Mouse (Mus musculus) midbrain, embryonic 11.5 days (tissue): ENCODE measurements around the gene Kctd20. TPM values are rescaled to one million over a fixed set of nuclear protein-coding genes. Genes with fewer than 3 reads are reported as not detected.

Experiments used
- ATAC-seq: fragments of 200-750 bp; cut with Nextera tagmentation; 2 replicates; pipeline ENCODE4 v1.8.0; 2017; ENCODE audit warnings: moderate TSS enrichment, moderate library complexity; ENCODE audit not compliant: low FRiP score
- DNase-seq: peaks from one replicate; pipeline ENCODE4 v3.0.0; 2015; ENCODE audit warnings: low spot score; ENCODE audit errors: missing footprints
- H3K27ac ChIP-seq: fragments of 300-500 bp; sonication (generic); 2 replicates; pipeline ENCODE4 v1.5.1; 2014; ENCODE audit warnings: low read depth, low read length
- H3K27me3 ChIP-seq: fragments of 300-500 bp; sonication (generic); 2 replicates; pipeline ENCODE4 v1.6.1; 2014; ENCODE audit warnings: mild to moderate bottlenecking, low read length, moderate library complexity, mixed read lengths; ENCODE audit not compliant: control insufficient read depth, insufficient read depth
- H3K36me3 ChIP-seq: fragments of 300-500 bp; sonication (generic); 2 replicates; pipeline ENCODE4 v1.6.1; 2014; ENCODE audit warnings: mild to moderate bottlenecking, low read length, moderate library complexity, mixed read lengths; ENCODE audit not compliant: control insufficient read depth, insufficient read depth
- H3K4me1 ChIP-seq: fragments of 300-500 bp; sonication (generic); 2 replicates; pipeline ENCODE4 v1.6.1; 2014; ENCODE audit warnings: low read length; ENCODE audit not compliant: control insufficient read depth, insufficient read depth
- H3K4me2 ChIP-seq: fragments of 300-500 bp; sonication (generic); 2 replicates; pipeline ENCODE4 v1.6.1; 2014; ENCODE audit warnings: mild to moderate bottlenecking, moderate library complexity
- H3K4me3 ChIP-seq: fragments of 300-500 bp; sonication (generic); 2 replicates; pipeline ENCODE4 v1.5.1; 2014; ENCODE audit warnings: low read depth, low read length
- H3K9ac ChIP-seq: fragments of 300-500 bp; sonication (generic); 2 replicates; pipeline ENCODE4 v1.6.1; 2014; ENCODE audit warnings: low read length
- H3K9me3 ChIP-seq: fragments of 300-500 bp; sonication (generic); 2 replicates; pipeline ENCODE4 v1.6.1; 2016; ENCODE audit warnings: low read length; ENCODE audit not compliant: control insufficient read depth
- WGBS: fragments of 180-500 bp; shearing (Covaris S2); extraction: QIAGEN DNeasy Blood & Tissue Kit; methylation state at CpG from one replicate; pipeline ENCODE4 v1.1.7; 2014; 5-methylcytosine and 5-hydroxymethylcytosine counted together
- polyA plus RNA-seq: library from polyadenylated mRNA; unstranded; fragments of >200 nt; fragmentation: Nextera tagmentation; extraction: Ambion mirVana; gene quantifications from 2 replicates; pipeline ENCODE4 v1.2.1, GENCODE M21; 2014

The Kctd20 gene
- 92.4 and 97.4 TPM in 2 replicates for polyA plus RNA-seq

GRCm38 (mm10) chr17:28951831-28952799 is at the start of gene Kctd20:
Gene Kctd20 (plus strand): TSS chr17:28951950.
- WGBS, result 1% methylated on average over 75 of the region's 80 CpGs
- peak within 1 kb of the TSS; percentile 96 for H3K9ac ChIP-seq
- peak within 1 kb of the TSS; percentile 69 for H3K4me3 ChIP-seq
- H3K36me3 ChIP-seq, result no peaks in the 10 kb centered on the region
- no peaks in the 10 kb centered on the region for H3K9me3 ChIP-seq
- H3K27me3 ChIP-seq, result no peaks in the 10 kb centered on the region
- ATAC-seq, result peak; percentile 95
- peak; percentile 100 for DNase-seq
- peak within 1 kb of the TSS; percentile 76 for H3K4me2 ChIP-seq
- peaks cover 15% of the 10 kb centered on the region for H3K4me1 ChIP-seq
- peak within 1 kb of the TSS; percentile 94 for H3K27ac ChIP-seq

- Histone ChIP-seq H3K4me2 (no peak overlapping the region), H3K4me3 (no peak overlapping the region), H3K36me3 (no peaks in the 10 kb centered on the region), H3K27me3 (no peaks in the 10 kb centered on the region), H3K9ac (0 out of 2 replicates have a peak overlapping the region, but pooled peaks have one; percentile 17), H3K27ac (0 out of 2 replicates have a peak overlapping the region, but pooled peaks have one; percentile 2), H3K9me3 (no peaks in the 10 kb centered on the region), H3K4me1 (peaks cover 12% of the 10 kb centered on the region)
- peak; percentile 97 for DNase-seq
- peak; percentile 27; the same call in 1 of the 2 replicates for ATAC-seq
- WGBS, result 23% methylated on average over 23 of the region's 23 CpGs
Observed at GRCm38 (mm10) chr17:28904546-28905376, 47.0 kb upstream of the Kctd20 start.

GRCm38 (mm10) chr17:28905377-28905916 is 46.3 kb upstream of the Kctd20 start:
- Histone ChIP-seq H3K36me3 (no peaks in the 10 kb centered on the region), H3K27me3 (peaks cover 2% of the 10 kb centered on the region; the same call in 1 of the 2 replicates), H3K4me2 (no peak overlapping the region), H3K9ac (0 out of 2 replicates have a peak overlapping the region, but pooled peaks have one; percentile 17), H3K9me3 (no peaks in the 10 kb centered on the region), H3K27ac (no peak overlapping the region), H3K4me3 (no peak overlapping the region), H3K4me1 (peaks cover 12% of the 10 kb centered on the region)
- 68% methylated on average over 13 of the region's 13 CpGs for WGBS
- DNase-seq (no peak), ATAC-seq (no peak)

- ATAC-seq (no peak), DNase-seq (no peak)
- no peak overlapping the region for H3K4me2 ChIP-seq
- no peaks in the 10 kb centered on the region for H3K36me3 ChIP-seq
- no peaks in the 10 kb centered on the region for H3K9me3 ChIP-seq
- no peak overlapping the region for H3K9ac ChIP-seq
- 81% methylated on average over 6 of the region's 7 CpGs for WGBS
- no peak overlapping the region for H3K4me3 ChIP-seq
- H3K27me3 ChIP-seq, result peaks cover 3% of the 10 kb centered on the region; the same call in 1 of the 2 replicates
- H3K27ac ChIP-seq, result no peak overlapping the region
- H3K4me1 ChIP-seq, result peaks cover 12% of the 10 kb centered on the region
Observed at GRCm38 (mm10) chr17:28907959-28908358, 43.8 kb upstream of the Kctd20 start.

- peaks cover 3% of the 10 kb centered on the region; the same call in 1 of the 2 replicates for H3K27me3 ChIP-seq
- H3K9me3 ChIP-seq, result no peaks in the 10 kb centered on the region
- H3K9ac ChIP-seq, result peak overlapping the region; percentile 54
- H3K27ac ChIP-seq, result no peak overlapping the region
- peaks cover 12% of the 10 kb centered on the region for H3K4me1 ChIP-seq
- 4% methylated on average over 29 of the region's 29 CpGs for WGBS
- ATAC-seq (no peak), DNase-seq (peak; percentile 93)
- H3K36me3 ChIP-seq, result no peaks in the 10 kb centered on the region
- peak overlapping the region; percentile 41 for H3K4me2 ChIP-seq
- peak overlapping the region; percentile 15; the same call in 1 of the 2 replicates for H3K4me3 ChIP-seq
Observed at GRCm38 (mm10) chr17:28909252-28909941, 42.4 kb upstream of the Kctd20 start.

GRCm38 (mm10) chr17:28910139-28910538 is 41.6 kb upstream of the Kctd20 start:
- H3K4me2 ChIP-seq, result no peak overlapping the region

GRCm38 (mm10) chr17:28913200-28913599 is 38.5 kb upstream of the Kctd20 start:
- H3K36me3 ChIP-seq, result no peaks in the 10 kb centered on the region
- H3K27me3 ChIP-seq, result peaks cover 3% of the 10 kb centered on the region; the same call in 1 of the 2 replicates
- 90% methylated on average over 5 of the region's 5 CpGs for WGBS
- no peak for ATAC-seq
- peaks cover 4% of the 10 kb centered on the region for H3K4me1 ChIP-seq
- H3K27ac ChIP-seq, result no peak overlapping the region
- H3K4me3 ChIP-seq, result no peak overlapping the region
- no peaks in the 10 kb centered on the region for H3K9me3 ChIP-seq
- H3K9ac ChIP-seq, result no peak overlapping the region
- H3K4me2 ChIP-seq, result no peak overlapping the region
- no peak for DNase-seq

More at GRCm38 (mm10) chr17:28910139-28910538, 41.6 kb upstream of the Kctd20 start:
- Histone ChIP-seq H3K9ac (no peak overlapping the region), H3K27ac (no peak overlapping the region), H3K4me1 (peaks cover 6% of the 10 kb centered on the region), H3K4me3 (no peak overlapping the region), H3K9me3 (no peaks in the 10 kb centered on the region), H3K27me3 (peaks cover 3% of the 10 kb centered on the region; the same call in 1 of the 2 replicates), H3K36me3 (no peaks in the 10 kb centered on the region)
- WGBS, result 29% methylated on average over 7 of the region's 7 CpGs
- ATAC-seq (no peak), DNase-seq (no peak)

- no peak overlapping the region for H3K27ac ChIP-seq
- WGBS, result 88% methylated on average over 6 of the region's 6 CpGs
- no peaks in the 10 kb centered on the region for H3K36me3 ChIP-seq
- H3K9ac ChIP-seq, result no peak overlapping the region
- ATAC-seq (no peak), DNase-seq (no peak)
- no peak overlapping the region for H3K4me3 ChIP-seq
- H3K4me1 ChIP-seq, result peaks cover 4% of the 10 kb centered on the region
- H3K4me2 ChIP-seq, result no peak overlapping the region
- H3K27me3 ChIP-seq, result peaks cover 3% of the 10 kb centered on the region; the same call in 1 of the 2 replicates
- no peaks in the 10 kb centered on the region for H3K9me3 ChIP-seq
Observed at GRCm38 (mm10) chr17:28913940-28914339, 37.8 kb upstream of the Kctd20 start.
